In genomic region chr17:80156905-80157304, GRCm38 (mm10) we compare ENCODE assay signal across 30 mouse cellular contexts. TPM values are rescaled to one million over a fixed set of nuclear protein-coding genes. Genes with fewer than 3 reads are reported as not detected.
"Had no signal": no experiment of that assay in that cellular context is flagged by ENCODE, and none has a peak within 500 bp of the region (broad histone marks: within the 10 kb centered on the region; RNA-seq: fewer than 3 reads in every experiment).

No protein-coding gene starts in this region.

- H3K4me1 ChIP-seq: heart, embryonic 10.5 days; hindbrain, embryonic 12.5 days; limb, embryonic 10.5 days; limb, embryonic 12.5 days had no signal

- H3K4me3 ChIP-seq: gastrocnemius, adult 2 months; heart, embryonic 10.5 days; heart, embryonic 12.5 days; hindbrain, embryonic 10.5 days; hindbrain, embryonic 12.5 days; kidney, embryonic 15.5 days; limb, embryonic 10.5 days; limb, embryonic 12.5 days; liver, embryonic 13.5 days had no signal

- H3K27me3 ChIP-seq: heart, embryonic 12.5 days; hindbrain, embryonic 12.5 days; kidney, embryonic 15.5 days; limb, embryonic 12.5 days; liver, embryonic 13.5 days had no signal

- DNase-seq: gastrocnemius, adult 2 months; gastrocnemius, postnatal 10 days; gastrocnemius, postnatal 25 days; heart, adult 18-20 months; heart, postnatal 14 days; kidney, adult 11 months; kidney, adult 2 months; kidney, adult 9 months; kidney, postnatal 14 days; kidney, postnatal 36 days; layer of hippocampus, adult 9-11 months; layer of hippocampus, postnatal 36 days; liver; liver, embryonic 13.5 days had no signal

- H3K9ac ChIP-seq: heart, embryonic 12.5 days; hindbrain, embryonic 12.5 days; hindbrain, embryonic 14.5 days; kidney, embryonic 15.5 days; limb, embryonic 12.5 days; liver, embryonic 13.5 days had no signal

- H3K4me2 ChIP-seq: heart, embryonic 12.5 days; hindbrain, embryonic 12.5 days; hindbrain, embryonic 14.5 days; kidney, embryonic 15.5 days; limb, embryonic 12.5 days; liver, embryonic 11.5 days; liver, embryonic 13.5 days had no signal

- H3K27ac ChIP-seq: gastrocnemius, adult 2 months; heart, embryonic 10.5 days; hindbrain, embryonic 10.5 days; hindbrain, embryonic 12.5 days; hindbrain, embryonic 14.5 days; kidney, embryonic 15.5 days; kidney, postnatal 0 days; limb, embryonic 10.5 days; limb, embryonic 12.5 days; liver, embryonic 13.5 days had no signal

- ATAC-seq: hindbrain, embryonic 16.5 days; intestine, embryonic 16.5 days had no signal

- H3K9me3 ChIP-seq: heart, embryonic 10.5 days; heart, embryonic 12.5 days; hindbrain, embryonic 10.5 days; hindbrain, embryonic 12.5 days; kidney, embryonic 15.5 days; limb, embryonic 10.5 days; limb, embryonic 12.5 days; liver, embryonic 13.5 days had no signal

- H3K36me3 ChIP-seq: heart, embryonic 10.5 days; heart, embryonic 12.5 days; hindbrain, embryonic 10.5 days; hindbrain, embryonic 12.5 days; kidney, embryonic 15.5 days; limb, embryonic 10.5 days; limb, embryonic 12.5 days; liver, embryonic 13.5 days had no signal

RNA-seq across cellular contexts. Expression of gene Ttc39d, which starts 50.4 kb away (rescaled TPM):
- total RNA-seq: gastrocnemius, adult 2 months; gastrocnemius, postnatal 10 days; gastrocnemius, postnatal 25 days; granulocyte monocyte progenitor cell, adult 5-6 weeks; heart, postnatal 4 days had no signal
- polyA plus RNA-seq: heart, embryonic 10.5 days; intestine, embryonic 14.5 days; intestine, embryonic 16.5 days; kidney, postnatal 0 days; large intestine, adult 2 months; limb, embryonic 12.5 days; liver, embryonic 11.5 days; liver, embryonic 13.5 days had no signal
